ENCODE assay signal across 7 mouse cellular contexts in the genomic region with DNA sequence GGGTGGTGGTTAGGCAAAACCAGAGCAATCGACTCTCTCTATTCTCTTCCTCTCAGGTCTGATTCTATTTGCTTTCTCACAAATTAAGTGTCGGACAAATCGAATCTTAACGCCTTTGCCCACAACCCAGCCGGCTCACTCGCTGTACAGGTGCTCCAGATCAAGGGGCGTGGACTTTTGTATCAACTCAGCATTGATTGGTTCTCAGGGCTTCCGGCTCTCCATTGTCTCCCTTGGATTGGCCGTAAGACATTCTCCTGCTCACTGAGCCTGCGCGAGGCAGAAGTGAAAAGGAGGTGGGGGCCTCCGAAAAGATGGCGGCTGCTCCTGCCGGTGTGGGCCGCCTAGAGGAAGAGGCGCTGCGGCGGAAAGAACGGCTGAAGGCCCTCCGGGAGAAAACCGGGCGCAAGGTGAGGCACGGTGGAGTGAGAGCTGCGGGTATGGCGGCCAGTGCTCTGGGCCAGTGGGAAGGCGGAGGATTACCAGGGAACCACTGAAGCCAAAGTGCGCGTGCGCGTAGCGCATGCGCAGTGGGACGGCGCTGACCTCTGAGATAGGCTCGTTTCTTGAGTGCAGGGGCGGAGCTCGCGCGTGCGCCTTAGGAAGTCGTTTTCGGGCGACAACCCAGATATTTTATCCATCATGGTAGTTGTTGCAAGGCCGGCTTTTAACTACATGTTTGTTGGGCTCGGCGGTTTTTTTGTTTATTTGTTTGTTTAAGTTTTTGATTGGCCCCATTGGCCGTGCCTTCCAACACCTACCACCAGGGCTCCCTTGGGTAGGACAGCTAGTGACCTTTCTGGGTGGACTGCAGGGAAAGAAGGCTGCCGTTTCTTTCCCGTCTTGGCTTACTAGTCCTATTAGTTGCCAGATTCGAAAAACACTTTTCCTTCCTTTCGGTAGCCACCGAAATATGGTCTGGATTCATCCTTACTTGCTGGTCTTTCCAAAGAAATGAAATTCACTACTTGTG. TPM values are rescaled to one million over a fixed set of nuclear protein-coding genes. Genes with fewer than 3 reads are reported as not detected.
DNase-seq lines count a peak whose midpoint lies in the region; ATAC-seq lines count a peak whose summit lies in the region.

Ccdc12 (plus strand) TSS at position 255 of the 973 bp plus-strand sequence.

- WGBS in intestine, embryonic 16.5 days, result under 1% methylated on average over 52 of the region's 52 CpGs
- whole genome bisulfite sequencing in midbrain, embryonic 11.5 days, result under 1% methylated on average over 52 of the region's 52 CpGs

- intact Hi-C loops in left cerebral cortex, postnatal 36 days (cut with DNase I), result no loop called here

- H3K36me3 ChIP-seq in intestine, embryonic 16.5 days (ENCODE audit: control insufficient read depth, insufficient read depth, low read length), result no peaks in the 10 kb centered on the region
- no peaks in the 10 kb centered on the region for H3K36me3 ChIP-seq in midbrain, embryonic 11.5 days (ENCODE audit: control insufficient read depth, insufficient read depth, low read length)

- H3K4me1 ChIP-seq in intestine, embryonic 16.5 days (ENCODE audit: control insufficient read depth, insufficient read depth, low read length), result peaks cover 37% of the 10 kb centered on the region
- peaks cover 26% of the 10 kb centered on the region for H3K4me1 ChIP-seq in midbrain, embryonic 11.5 days (ENCODE audit: control insufficient read depth, insufficient read depth, low read length)

- 0 out of 2 replicates have a peak, but pooled peaks cover 7% of the 10 kb centered on the region for H3K27me3 ChIP-seq in intestine, embryonic 16.5 days (replicated peaks; ENCODE audit: control insufficient read depth, insufficient read depth, low read length)
- peaks cover 9% of the 10 kb centered on the region for H3K27me3 ChIP-seq in midbrain, embryonic 11.5 days (ENCODE audit: control insufficient read depth, insufficient read depth, low read length)

- peak within 1 kb of the TSS; percentile 70 for H3K4me2 ChIP-seq in intestine, embryonic 16.5 days (ENCODE audit: low read depth, low read length)
- H3K4me2 ChIP-seq in midbrain, embryonic 11.5 days, result peak within 1 kb of the TSS; percentile 76

- DNase-seq in adrenal gland, adult 8-10 months, result peak; percentile 94
- peak; percentile 95 for DNase-seq in embryo, embryonic 9.5 days (ENCODE audit: extremely low spot score)
- DNase-seq in gastrocnemius, postnatal 4 days (ENCODE audit: low spot score in 2 of 2), result peak; percentile 88 to 93
- peak; percentile 97 for DNase-seq in left cerebral cortex, postnatal 36 days (ENCODE audit: low spot score in 2 of 2)
- DNase-seq in midbrain, embryonic 11.5 days (ENCODE audit: low spot score, missing footprints), result peak; percentile 100
- peak; percentile 98 for DNase-seq in skeletal muscle tissue, adult 2 months (ENCODE audit: low read depth, low spot score)

- peak within 1 kb of the TSS; percentile 75 for H3K4me3 ChIP-seq in intestine, embryonic 16.5 days (ENCODE audit: low read length)
- peak within 1 kb of the TSS; percentile 75 for H3K4me3 ChIP-seq in midbrain, embryonic 11.5 days (ENCODE audit: low read depth, low read length)

- peak within 1 kb of the TSS; percentile 90 for H3K9ac ChIP-seq in intestine, embryonic 16.5 days (ENCODE audit: low read depth, low read length)
- H3K9ac ChIP-seq in midbrain, embryonic 11.5 days (ENCODE audit: low read length), result peak within 1 kb of the TSS; percentile 88

- peak within 1 kb of the TSS; percentile 90 for H3K27ac ChIP-seq in intestine, embryonic 16.5 days (ENCODE audit: low read length)
- H3K27ac ChIP-seq in midbrain, embryonic 11.5 days (ENCODE audit: low read depth, low read length), result peak within 1 kb of the TSS; percentile 82

- H3K9me3 ChIP-seq in intestine, embryonic 16.5 days (ENCODE audit: control insufficient read depth, low read length), result no peaks in the 10 kb centered on the region
- H3K9me3 ChIP-seq in midbrain, embryonic 11.5 days (ENCODE audit: control insufficient read depth, low read length), result no peaks in the 10 kb centered on the region

- ATAC-seq in intestine, embryonic 16.5 days, result peak; percentile 86
- ATAC-seq in midbrain, embryonic 11.5 days (ENCODE audit: low FRiP score), result peak; percentile 95

RNA-seq across cellular contexts. Expression of gene Ccdc12, which starts in this region (rescaled TPM):
- total RNA-seq in adrenal gland, adult 8-10 months (2022), result 10 to 100 TPM; 62.7 to 77.9 (median 68.5) TPM
- 10 to 100 TPM; 57.0 to 57.9 TPM for total RNA-seq in gastrocnemius, postnatal 4 days (2021)
- 168 and 188 TPM in 2 replicates for polyA plus RNA-seq in intestine, embryonic 16.5 days (2015; fragmentation: Nextera tagmentation; extraction: Ambion mirVana)
- 10 to 100 TPM; 56.1 to 60.8 TPM for total RNA-seq in left cerebral cortex, postnatal 36 days (2021)
- polyA plus RNA-seq in midbrain, embryonic 11.5 days (2014; fragmentation: Nextera tagmentation; extraction: Ambion mirVana), result 135 and 144 TPM in 2 replicates

Comparison
In these comparisons a context has a peak if more than half of its experiments do, and no peak if none do; other contexts are left out.
1. Peak in every context shown above with its lines: DNase-seq, ATAC-seq, H3K4me3 ChIP-seq and H3K27ac ChIP-seq.